Mouse (Mus musculus): ENCODE measurements around the gene Wbp2.

Gene Wbp2

GRCm38 (mm10) chr11:116091591-116091990, 4.8 kb upstream of the Wbp2 start:
- in situ Hi-C loops (cut with MboI) = no loop called here

GRCm38 (mm10) chr11:116089545-116089944, 2.8 kb upstream of the Wbp2 start:
- in situ Hi-C loops (cut with MboI) = no loop called here

GRCm38 (mm10) chr11:116088741-116089394, 2.1 kb upstream of the Wbp2 start:
- in situ Hi-C loops (cut with MboI) = no loop called here

- in situ Hi-C loops (cut with MboI) = no loop called here
These were observed 1.4 kb upstream of the Wbp2 start for GRCm38 (mm10) chr11:116088188-116088587.

GRCm38 (mm10) chr11:116087194-116088130, 667 bp upstream of the Wbp2 start:
- in situ Hi-C loops (cut with MboI) = no loop called here

- in situ Hi-C loops (cut with MboI) = no loop called here
These were observed 2.6 kb downstream of the Wbp2 start for GRCm38 (mm10) chr11:116084166-116084565.

GRCm38 (mm10) chr11:116083096-116083672, 3.6 kb downstream of the Wbp2 start:
- in situ Hi-C loops (cut with MboI) = no loop called here

GRCm38 (mm10) chr11:116081081-116081480, 5.7 kb downstream of the Wbp2 start:
- in situ Hi-C loops (cut with MboI) = no loop called here

- in situ Hi-C loops (cut with MboI) = no loop called here
These were observed 7.3 kb downstream of the Wbp2 start for GRCm38 (mm10) chr11:116079511-116079910.

GRCm38 (mm10) chr11:116078676-116079320, 8.0 kb downstream of the Wbp2 start:
- in situ Hi-C loops (cut with MboI) = no loop called here

GRCm38 (mm10) chr11:116078221-116078620, 8.6 kb downstream of the Wbp2 start:
- in situ Hi-C loops (cut with MboI) = no loop called here

- in situ Hi-C loops (cut with MboI) = no loop called here
These were observed 9.2 kb downstream of the Wbp2 start, which contains the start of gene Unc13d for GRCm38 (mm10) chr11:116077446-116078204. Gene Unc13d (minus strand): TSS chr11:116077961.

- in situ Hi-C loops (cut with MboI) = no loop called here
These were observed 10.0 kb downstream of the Wbp2 start for GRCm38 (mm10) chr11:116076836-116077235.

GRCm38 (mm10) chr11:116076266-116076540, 10.6 kb downstream of the Wbp2 start:
- in situ Hi-C loops (cut with MboI) = no loop called here

GRCm38 (mm10) chr11:116075539-116076265, 11.1 kb downstream of the Wbp2 start:
- in situ Hi-C loops (cut with MboI) = no loop called here

- in situ Hi-C loops (cut with MboI) = no loop called here
These were observed 12.3 kb downstream of the Wbp2 start for GRCm38 (mm10) chr11:116074436-116074991.

GRCm38 (mm10) chr11:116072608-116073007, 14.2 kb downstream of the Wbp2 start:
- in situ Hi-C loops (cut with MboI) = no loop called here

- in situ Hi-C loops (cut with MboI) = no loop called here
These were observed 15.3 kb downstream of the Wbp2 start for GRCm38 (mm10) chr11:116071510-116071909.

GRCm38 (mm10) chr11:116065345-116065744, 21.4 kb downstream of the Wbp2 start:
- in situ Hi-C loops (cut with MboI) = no loop called here

- in situ Hi-C loops (cut with MboI) = no loop called here
These were observed 22.5 kb downstream of the Wbp2 start for GRCm38 (mm10) chr11:116064187-116064867.
